Mouse (Mus musculus) effector memory CD4-positive, alpha-beta T cell, adult 5 months (primary cell): ENCODE measurements around the gene Nr2c2. TPM values are rescaled to one million over a fixed set of nuclear protein-coding genes. Genes with fewer than 3 reads are reported as not detected.

Experiments used
- polyA plus RNA-seq: library from polyadenylated mRNA; unstranded; fragments of 100-300 nt; shearing (Covaris generic); gene quantifications from one replicate; pipeline ENCODE4 v1.2.1, GENCODE M21; 2017

Nr2c2 gene
- polyA plus RNA-seq, result 79.7 TPM

DNA sequence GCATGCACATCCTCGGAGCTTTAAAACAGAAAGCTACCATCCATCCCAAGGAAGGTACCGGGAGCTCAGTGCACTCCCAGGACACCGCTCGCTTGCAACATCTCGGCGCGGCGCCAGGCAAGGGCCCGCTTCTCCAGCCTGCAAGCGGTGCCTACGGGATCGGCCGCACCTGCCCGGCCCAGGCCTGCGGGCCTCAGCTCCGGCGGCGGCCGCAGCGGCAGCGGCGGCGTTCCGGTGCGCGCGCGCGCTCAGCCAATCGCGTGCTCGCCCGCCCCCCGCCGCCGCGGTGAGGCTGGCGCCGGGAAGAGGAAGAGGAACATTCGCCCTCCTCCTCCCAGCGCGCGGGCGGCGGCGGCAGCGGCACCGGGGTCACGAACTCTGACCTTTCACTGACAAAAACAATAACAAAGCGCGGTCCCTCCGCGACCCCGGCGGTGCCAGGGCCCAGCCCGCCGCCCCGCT is at the start of gene Nr2c2:
Nr2c2 (plus strand) TSS at position 261 of the 462 bp plus-strand sequence.

DNA sequence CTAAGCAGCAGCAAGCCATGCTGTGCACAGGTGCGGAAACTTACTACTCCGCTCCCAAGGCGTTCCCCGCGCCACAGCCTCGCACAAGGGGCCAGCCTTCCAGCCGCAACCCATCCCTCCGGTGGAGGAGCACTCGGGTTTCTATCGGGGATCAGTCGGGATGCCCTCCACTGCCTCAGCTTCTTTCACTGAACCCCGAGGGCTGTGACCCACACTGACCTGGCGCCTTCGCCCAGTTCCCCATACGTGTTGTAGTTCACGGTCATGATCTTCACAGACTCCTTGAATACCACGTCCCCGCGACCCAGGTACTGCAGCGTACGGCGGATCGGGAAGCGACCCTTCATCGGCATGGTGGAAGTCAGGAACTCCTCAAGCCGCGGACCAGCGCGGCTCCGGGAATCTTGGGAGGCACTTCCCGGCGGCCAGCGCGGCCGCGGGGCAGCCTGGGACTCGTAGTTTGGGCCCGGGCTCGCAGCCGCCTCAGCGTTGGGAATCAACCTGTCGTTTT is 92.5 kb downstream of the Nr2c2 start, which contains the start of gene Mrps25:
Mrps25 (minus strand) TSS at position 413 of the 511 bp plus-strand sequence.

DNA sequence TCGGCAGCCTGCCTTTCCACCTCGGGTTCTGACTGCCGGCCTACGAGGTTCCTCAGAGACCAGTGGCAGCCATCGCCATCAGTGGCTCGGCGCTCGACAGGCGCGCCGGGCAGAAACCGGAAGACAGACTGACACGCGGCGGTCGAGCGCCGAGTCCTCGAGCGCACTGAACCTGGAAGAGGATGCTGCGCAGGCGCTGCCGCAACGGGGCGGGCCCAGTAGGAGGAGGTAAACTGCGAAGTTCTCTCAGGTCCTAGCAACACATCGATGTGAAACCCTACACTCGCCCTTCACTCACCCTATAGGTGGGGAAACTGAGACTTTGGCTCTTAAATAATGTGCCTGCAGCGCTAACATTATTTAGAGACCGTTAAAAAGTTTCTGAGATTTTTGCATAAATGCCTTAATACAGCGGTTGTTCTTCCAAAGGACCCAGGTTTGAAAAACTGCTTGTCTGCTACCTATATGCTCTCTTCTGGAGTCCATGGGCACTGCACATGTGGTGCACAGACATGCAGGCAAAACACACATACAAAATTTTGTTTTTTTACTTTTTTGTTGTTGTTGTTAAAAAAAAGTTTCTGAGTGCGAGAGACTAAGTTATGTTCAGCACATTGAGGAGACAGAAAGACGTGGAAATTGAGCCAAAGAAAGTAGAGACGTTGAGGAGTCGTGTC is 123.7 kb downstream of the Nr2c2 start, which contains the start of gene Rbsn:
Rbsn (minus strand) TSS at position 153 of the 677 bp plus-strand sequence.

Other genes starting within 250 kb of the Nr2c2 start
- 22.0 TPM for gene Ccdc174, start 213.3 kb upstream of the Nr2c2 start, polyA plus RNA-seq
- not detected for gene 4930590J08Rik, start 188.6 kb upstream of the Nr2c2 start, polyA plus RNA-seq
- not detected for gene Fgd5, start 112.5 kb upstream of the Nr2c2 start, polyA plus RNA-seq
- 27.6 TPM for gene Mrps25, start 92.6 kb downstream of the Nr2c2 start, polyA plus RNA-seq
- 17.2 TPM for gene Rbsn, start 123.5 kb downstream of the Nr2c2 start, polyA plus RNA-seq
- not detected for gene Trh, start 153.3 kb downstream of the Nr2c2 start, polyA plus RNA-seq